Mouse (Mus musculus) 3134 (cell line): ENCODE results near the gene Erich3.
"Not testable (repeated sequence)": the region's sequence is repeated elsewhere in the genome, so short reads cannot be mapped to it uniquely, and the experiment has no call there.

ENCODE experiments used
- DNase-seq: peaks from one replicate; pipeline ENCODE4 v3.0.0-alpha.2; 2011; ENCODE audit warnings: low spot score; ENCODE audit not compliant: insufficient read length; ENCODE audit errors: extremely low read depth

The Erich3 gene

GRCm38 (mm10) chr3:154663545-154663944 is at the start of gene Erich3:
Gene Erich3, plus strand, starts transcription at chr3:154663859.
- no peak for DNase-seq

- no peak for DNase-seq
Measured at GRCm38 (mm10) chr3:154614771-154615170, 48.9 kb upstream of the Erich3 start.

GRCm38 (mm10) chr3:154615304-154615703 is 48.4 kb upstream of the Erich3 start:
- DNase-seq, result no peak

- DNase-seq, result no peak
Measured at GRCm38 (mm10) chr3:154616106-154616505, 47.6 kb upstream of the Erich3 start.

GRCm38 (mm10) chr3:154628284-154628683 is 35.4 kb upstream of the Erich3 start:
- DNase-seq, result peak; percentile 29

GRCm38 (mm10) chr3:154631281-154631680 is 32.4 kb upstream of the Erich3 start:
- not testable (repeated sequence) for DNase-seq

- no peak for DNase-seq
Measured at GRCm38 (mm10) chr3:154633091-154633490, 30.6 kb upstream of the Erich3 start.

GRCm38 (mm10) chr3:154646638-154647442 is 16.8 kb upstream of the Erich3 start:
- DNase-seq, result no peak

- DNase-seq, result no peak
Measured at GRCm38 (mm10) chr3:154647443-154647780, 16.2 kb upstream of the Erich3 start.

GRCm38 (mm10) chr3:154649411-154650285 is 14.0 kb upstream of the Erich3 start:
- no peak for DNase-seq

GRCm38 (mm10) chr3:154651192-154651821 is 12.4 kb upstream of the Erich3 start:
- DNase-seq, result no peak

GRCm38 (mm10) chr3:154652581-154653420 is 10.9 kb upstream of the Erich3 start:
- peak; percentile 56 for DNase-seq

GRCm38 (mm10) chr3:154653454-154653853 is 10.2 kb upstream of the Erich3 start:
- DNase-seq, result no peak

- DNase-seq, result no peak
Measured at GRCm38 (mm10) chr3:154654284-154654683, 9.4 kb upstream of the Erich3 start.

- no peak for DNase-seq
Measured at GRCm38 (mm10) chr3:154654901-154655300, 8.8 kb upstream of the Erich3 start.

GRCm38 (mm10) chr3:154655711-154656110 is 7.9 kb upstream of the Erich3 start:
- no peak for DNase-seq

- no peak for DNase-seq
Measured at GRCm38 (mm10) chr3:154663976-154664581, 420 bp downstream of the Erich3 start.

- no peak for DNase-seq
Measured at GRCm38 (mm10) chr3:154664636-154665035, 977 bp downstream of the Erich3 start.

GRCm38 (mm10) chr3:154668485-154668884 is 4.8 kb downstream of the Erich3 start:
- no peak for DNase-seq

GRCm38 (mm10) chr3:154670584-154670983 is 6.9 kb downstream of the Erich3 start:
- no peak for DNase-seq
